Mouse (Mus musculus): ENCODE data around the gene Slc48a1.

DNA sequence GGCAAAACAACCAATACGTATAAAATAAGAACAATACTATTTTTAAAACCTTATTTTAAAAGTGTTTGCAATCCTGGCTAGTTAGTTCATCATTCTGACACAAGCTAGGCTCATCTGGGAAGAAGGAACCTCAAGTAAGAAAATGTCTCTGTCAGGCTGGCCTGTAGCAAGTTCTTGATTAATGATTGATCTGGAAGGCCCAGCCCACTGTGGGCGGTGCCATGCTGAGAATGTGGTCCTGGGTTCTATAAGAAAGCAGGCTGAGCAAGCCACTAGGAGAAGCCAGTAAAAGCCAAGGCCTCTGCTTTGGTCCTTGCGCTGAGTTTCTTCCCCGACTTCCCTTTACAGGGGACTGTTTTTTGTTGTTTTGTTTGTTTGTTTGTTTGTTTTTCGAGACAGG is 25.8 kb upstream of the Slc48a1 start:
- TF ChIP-seq CTCF (IDR thresholded peaks at IDR 0.05; ENCODE audit: low read depth) (no peak), EP300 (optimal IDR thresholded peaks at IDR 0.05) (no peak)
